Mouse (Mus musculus): Measurements from ENCODE around the gene Fam166a.

Gene Fam166a

DNA sequence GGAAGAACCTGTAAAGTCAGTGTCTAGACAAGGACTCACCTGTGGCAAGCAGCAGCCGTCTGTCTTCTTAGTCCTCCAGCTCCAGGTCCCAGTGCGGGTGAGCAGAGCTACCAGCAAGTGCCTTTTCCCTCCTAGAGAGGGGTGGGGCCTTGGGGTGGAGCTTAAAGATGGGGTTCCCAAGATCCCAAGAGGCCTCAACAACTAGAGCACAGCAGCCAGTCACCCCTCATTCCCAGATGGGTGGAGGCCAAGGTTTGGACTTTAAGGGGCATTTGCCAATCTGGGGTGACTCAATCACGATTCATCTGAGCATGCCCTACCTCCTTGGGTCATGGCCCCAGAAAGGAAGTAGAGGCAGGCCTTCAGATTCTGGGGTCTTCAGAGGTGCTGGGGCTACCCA is 21.2 kb downstream of the Fam166a start:
- in situ Hi-C loops (cut with MboI; ENCODE audit: unreplicated experiment in 2 of 2) = no loop called here

DNA sequence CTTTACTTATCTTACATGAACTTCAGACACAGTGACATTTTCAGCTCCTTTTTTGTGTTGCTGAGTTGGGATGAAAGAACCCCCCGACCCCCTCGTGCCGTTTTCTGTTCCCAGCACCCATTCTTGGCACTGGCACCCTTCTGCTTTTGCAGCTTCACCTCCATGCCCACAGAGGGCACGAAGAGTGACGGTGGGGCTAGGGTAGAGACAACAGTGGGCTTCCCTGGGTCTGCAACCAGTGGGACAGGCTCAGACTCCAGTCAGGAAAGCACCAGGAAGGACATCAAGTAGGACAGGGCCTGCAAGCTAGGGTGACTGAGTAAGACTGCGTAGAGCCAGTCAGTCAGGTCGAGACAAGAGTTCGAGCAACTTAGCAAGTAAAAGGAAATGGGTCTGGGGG is 21.8 kb downstream of the Fam166a start:
- in situ Hi-C loops (cut with MboI; ENCODE audit: unreplicated experiment in 2 of 2) = no loop called here

DNA sequence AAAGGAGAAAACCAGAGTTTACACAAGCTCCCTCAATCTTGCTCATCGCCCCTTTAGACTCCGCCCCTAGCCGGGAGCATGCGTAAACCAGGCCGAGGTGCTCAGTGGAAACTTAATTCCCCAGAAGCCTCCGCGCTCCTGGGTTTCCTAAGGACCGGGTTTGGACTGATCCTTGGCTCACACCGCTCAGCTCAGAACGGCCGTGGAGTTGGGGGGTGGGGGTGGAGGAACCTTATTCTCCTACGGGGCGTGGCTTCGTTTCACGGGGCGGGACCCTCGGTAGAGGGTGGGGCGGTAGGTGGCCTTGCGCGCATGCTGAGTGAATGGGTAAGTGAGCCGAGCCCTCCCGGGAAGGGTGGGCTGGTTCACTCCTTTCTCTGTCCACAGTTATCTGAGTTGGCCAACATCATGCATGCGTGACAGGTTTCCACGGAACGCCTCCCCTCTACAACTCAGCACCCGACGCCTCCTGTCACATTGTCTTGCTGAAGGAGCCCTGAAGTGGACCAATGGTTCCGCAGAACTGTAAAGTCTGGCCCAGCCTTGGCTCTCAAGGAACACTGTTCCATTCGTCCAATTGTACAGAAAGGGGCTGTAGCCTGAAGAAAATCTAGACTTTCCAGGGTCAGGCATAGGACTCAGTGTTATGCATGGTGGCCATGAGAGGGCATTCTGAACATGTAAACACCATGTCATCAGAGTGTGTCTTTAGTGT is 22.3 kb downstream of the Fam166a start:
- in situ Hi-C loops (cut with MboI; ENCODE audit: unreplicated experiment in 2 of 2) = no loop called here

DNA sequence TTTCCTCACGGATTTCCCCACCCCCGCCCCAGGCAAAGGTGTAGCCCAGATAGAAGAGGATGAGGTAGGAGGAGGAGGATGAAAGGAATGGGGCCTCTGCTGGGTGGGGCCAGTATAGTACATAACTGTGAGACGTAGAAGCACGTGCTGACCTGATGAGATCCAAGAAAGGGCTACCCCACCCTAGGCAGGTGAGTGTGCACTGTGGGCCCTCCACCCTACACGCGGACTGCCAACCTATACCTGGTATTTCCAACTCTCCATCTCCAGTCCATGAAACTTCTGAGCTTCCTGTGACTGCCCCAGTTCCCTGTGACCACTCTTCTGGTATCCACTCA is 22.9 kb downstream of the Fam166a start:
- in situ Hi-C loops (cut with MboI; ENCODE audit: unreplicated experiment in 2 of 2) = no loop called here

DNA sequence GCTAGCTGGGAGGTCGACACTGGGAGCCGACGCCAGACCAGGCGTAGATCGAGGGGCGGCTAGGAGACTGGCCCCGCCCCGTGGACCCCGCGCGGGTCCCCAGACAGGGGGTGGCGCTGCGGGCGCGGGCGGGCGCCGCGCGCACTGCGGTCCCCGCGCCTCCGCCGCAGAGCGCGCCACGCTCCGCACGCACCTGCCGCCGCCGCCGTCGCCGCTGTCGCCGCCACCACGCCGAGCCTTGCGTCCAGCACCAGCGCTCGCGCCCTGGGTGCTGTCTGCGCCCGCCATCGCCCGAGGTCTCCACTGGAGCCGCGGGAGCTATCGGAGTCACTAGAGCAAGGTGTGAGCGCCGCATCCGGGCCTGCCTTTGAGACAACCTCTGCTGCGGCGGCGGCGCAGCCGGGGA is 23.6 kb downstream of the Fam166a start, which contains the start of the genes Rnf208 and Cysrt1:
TSS of gene Rnf208 (plus strand) at position 155 of the 406 bp plus-strand sequence.
TSS of gene Cysrt1 (minus strand) at position 352 of the 406 bp plus-strand sequence.
- in situ Hi-C loops (cut with MboI; ENCODE audit: unreplicated experiment in 2 of 2) = no loop called here

DNA sequence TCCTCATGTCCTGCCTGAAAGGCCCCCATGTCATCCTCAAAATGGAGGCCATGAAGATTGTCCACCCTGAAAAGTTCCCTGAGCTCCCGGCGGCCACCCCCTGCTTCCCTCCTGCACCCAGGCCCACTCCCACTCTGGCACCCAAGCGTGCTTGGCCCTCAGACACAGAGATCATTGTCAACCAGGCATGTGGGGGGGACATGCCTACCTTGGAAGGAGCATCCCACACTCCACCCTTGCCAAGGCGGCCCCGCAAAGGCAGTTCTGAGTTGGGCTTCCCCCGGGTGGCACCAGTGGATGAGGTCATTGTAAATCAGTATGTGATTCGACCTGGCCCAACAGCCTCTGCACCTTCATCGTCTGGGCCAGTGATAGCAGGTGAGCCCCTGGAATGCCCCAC is 24.8 kb downstream of the Fam166a start:
- in situ Hi-C loops (cut with MboI; ENCODE audit: unreplicated experiment in 2 of 2) = no loop called here

DNA sequence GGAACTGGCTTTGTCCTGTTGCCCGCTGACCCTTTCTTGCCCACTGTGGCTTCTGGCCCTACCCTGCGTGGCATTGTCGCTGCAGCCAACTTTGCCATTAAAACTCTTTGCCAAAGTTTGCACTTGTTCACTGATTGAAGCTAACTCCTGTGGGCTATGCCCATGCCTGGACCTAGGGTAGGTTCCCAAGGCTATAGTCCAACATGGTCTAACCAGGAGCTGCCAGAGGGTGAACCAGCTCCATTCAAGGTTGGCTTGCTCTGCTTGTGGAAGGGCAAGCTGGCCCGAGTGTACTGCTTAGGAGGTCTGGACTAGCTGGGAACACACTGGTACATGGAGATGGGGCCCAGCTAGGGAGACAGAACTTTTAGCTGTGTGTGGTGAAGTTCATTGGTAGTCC is 25.6 kb downstream of the Fam166a start:
- in situ Hi-C loops (cut with MboI; ENCODE audit: unreplicated experiment in 2 of 2) = no loop called here

DNA sequence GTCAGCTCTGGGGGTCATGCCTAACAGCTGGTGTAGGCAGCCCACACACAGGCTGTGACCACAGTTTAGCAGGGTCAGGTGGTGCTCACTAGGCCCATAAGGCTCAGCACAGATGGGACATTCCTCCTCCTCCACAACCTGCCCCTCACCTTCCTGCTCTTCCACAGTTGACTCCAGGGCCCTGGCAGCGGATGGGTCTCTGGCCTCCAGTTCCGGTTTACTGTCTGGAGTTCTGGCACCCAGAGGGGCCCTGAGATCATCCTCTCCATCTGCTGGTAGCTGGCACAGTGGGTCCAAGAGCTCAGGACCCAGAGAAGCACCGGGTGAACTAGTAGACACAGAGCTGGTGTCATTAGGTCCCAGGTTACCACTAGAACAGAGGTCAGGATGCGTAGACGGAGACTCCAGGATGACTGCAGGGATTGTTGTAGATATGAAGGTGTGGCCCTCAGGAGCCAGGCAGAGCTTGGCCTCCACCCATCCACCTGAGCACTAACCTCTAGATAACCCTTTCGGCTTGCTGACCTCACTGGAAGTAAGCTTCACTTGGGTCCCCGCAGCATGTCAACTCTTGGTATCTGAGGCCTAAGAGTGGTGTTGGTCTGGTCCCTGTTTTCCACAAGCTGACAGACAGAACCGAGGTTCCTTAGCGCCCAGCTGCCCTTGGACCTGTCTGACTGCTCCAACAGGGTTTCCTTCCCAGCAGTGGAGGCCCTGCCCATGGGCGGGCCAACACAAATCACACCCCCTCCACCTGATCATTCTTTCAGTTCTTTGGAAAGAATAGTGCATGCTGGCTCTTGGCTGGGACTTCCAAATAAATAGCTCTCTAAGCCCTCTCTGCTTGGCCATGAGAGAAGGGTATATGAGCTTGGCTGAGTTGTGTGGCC is 27.9 kb downstream of the Fam166a start, which contains the start of gene AL732309.1:
TSS of gene AL732309.1 (minus strand) at position 681 of the 890 bp plus-strand sequence.
- in situ Hi-C loops (cut with MboI; ENCODE audit: unreplicated experiment in 2 of 2) = no loop called here

DNA sequence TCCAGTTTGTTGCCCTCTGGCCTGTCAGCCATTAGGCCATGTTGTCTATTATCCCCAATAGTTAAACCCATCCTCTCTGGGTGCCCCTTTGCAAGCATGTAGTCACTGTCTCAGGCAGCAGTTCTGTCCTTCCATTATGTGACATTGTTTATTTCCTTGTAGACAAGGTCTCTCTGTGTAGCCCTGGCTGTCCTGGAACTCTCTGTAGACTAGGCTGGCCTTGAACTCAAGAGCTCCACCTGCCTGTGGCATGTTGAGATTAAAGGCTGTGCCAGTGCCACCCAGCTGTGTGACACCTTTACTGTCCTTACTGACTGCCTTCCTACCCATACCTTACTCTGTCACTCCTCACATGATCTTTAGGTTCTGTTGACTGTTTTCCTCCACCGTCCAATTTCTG is 33.8 kb downstream of the Fam166a start:
- in situ Hi-C loops (cut with MboI; ENCODE audit: unreplicated experiment in 2 of 2) = loop anchor here (5.0 to 25.0 kb wide), 4 partner anchors 58 to 1660 kb away; partner anchors contain the start of genes Med22 (in 1 of the 2), Noxa1 (in 1 of the 2), Rpl7a (in 1 of the 2) and Surf1 (in 1 of the 2)

DNA sequence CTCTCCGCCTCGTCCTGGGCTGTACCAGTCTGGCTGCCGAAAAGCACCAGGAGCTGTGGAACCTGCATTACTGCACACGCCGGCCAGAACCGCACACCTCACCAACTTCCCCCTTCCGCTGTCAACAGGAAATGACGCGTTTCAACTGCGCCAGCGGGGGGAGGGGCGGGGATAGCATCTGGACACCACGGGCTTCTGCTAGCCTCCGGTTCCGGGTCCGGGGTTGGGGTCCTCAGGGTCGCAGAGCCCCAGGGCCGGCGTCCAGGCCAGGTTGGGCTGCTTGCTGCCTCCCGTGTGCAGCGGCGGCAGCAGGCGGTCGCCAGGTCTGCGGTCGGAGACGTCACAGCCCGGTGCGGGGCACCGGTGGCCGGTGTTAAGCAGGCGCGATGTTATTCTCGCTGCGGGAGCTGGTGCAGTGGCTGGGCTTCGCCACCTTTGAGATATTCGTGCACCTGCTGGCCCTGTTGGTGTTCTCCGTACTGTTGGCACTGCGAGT is 36.8 kb downstream of the Fam166a start, which contains the start of gene Tmem203:
TSS of gene Tmem203 (plus strand) at position 156 of the 496 bp plus-strand sequence.
- in situ Hi-C loops (cut with MboI; ENCODE audit: unreplicated experiment in 2 of 2) = loop anchor here (5.0 to 25.0 kb wide), 4 partner anchors 61 to 1657 kb away; partner anchors contain the start of genes Med22 (in 1 of the 2), Noxa1 (in 1 of the 2), Rpl7a (in 1 of the 2) and Surf1 (in 1 of the 2)

DNA sequence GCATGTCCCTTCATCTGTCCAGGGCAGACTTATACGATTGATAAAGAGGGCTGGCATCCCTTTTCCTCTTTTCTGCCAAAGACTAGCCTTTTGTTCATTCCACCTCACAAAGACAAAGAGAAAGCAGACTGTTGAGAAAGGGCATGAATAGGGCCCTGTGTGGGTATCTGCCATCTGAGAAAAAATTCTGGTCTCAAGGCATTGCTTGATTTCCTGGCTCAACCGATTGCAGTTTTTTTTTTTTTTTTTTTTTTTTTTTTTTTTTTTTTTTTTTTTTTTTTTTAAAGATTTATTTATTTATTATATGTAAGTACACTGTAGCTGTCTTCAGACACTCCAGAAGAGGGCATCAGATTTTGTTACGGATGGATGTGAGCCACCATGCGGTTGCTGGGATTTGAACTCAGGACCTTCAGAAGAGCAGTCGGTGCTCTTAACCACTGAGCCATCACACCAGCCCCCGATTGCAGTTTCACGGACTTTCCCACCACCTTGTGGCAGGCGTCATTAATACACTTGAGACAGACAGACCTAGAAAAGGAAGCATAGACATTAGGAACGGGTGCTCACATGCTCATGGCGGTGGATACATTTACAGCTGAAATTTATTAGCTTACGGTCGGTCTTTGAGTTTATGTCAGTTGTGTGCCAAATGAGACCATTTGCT is 38.0 kb downstream of the Fam166a start:
- in situ Hi-C loops (cut with MboI; ENCODE audit: unreplicated experiment in 2 of 2) = loop anchor here (5.0 to 25.0 kb wide), 4 partner anchors 62 to 1656 kb away; partner anchors contain the start of genes Med22 (in 1 of the 2), Noxa1 (in 1 of the 2), Rpl7a (in 1 of the 2) and Surf1 (in 1 of the 2)

DNA sequence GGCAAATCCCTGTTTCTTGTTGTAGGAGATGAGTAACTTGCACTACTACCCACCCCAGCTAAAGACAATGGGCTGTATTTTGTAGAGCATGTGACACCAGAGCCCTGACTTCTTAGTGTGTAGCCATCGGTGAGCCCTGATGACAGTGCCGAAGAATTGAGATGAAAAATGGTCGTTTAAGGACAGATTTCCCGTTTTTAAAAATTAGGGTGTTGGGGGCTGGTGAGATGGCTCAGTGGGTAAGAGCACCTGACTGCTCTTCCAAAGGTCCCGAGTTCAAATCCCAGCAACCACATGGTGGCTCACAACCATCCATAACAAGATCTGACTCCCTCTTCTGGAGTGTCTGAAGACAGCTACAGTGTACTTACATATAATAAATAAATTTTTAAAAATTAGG is 38.7 kb downstream of the Fam166a start:
- in situ Hi-C loops (cut with MboI; ENCODE audit: unreplicated experiment in 2 of 2) = loop anchor here (5.0 to 25.0 kb wide), 4 partner anchors 62 to 1655 kb away; partner anchors contain the start of genes Med22 (in 1 of the 2), Noxa1 (in 1 of the 2), Rpl7a (in 1 of the 2) and Surf1 (in 1 of the 2)

DNA sequence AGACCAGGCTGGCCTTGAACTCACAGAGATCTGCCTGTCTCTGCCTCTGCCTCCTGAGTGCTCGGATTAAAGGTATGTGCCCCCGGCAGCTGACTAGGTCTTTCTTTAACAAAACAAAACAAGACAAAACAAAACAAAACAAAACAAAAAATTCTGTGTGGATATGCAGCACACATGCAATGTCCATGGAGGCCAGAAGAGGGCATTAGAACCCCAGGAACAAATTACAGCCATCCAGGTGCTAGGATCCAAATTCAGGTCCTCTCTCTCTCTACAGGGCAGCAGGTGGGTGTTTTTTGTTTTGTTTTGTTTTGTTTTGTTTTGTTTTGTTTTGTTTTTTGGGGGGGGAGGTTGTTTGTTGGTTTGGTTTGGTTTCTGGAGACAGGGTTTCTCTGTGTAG is 40.3 kb downstream of the Fam166a start:
- in situ Hi-C loops (cut with MboI; ENCODE audit: unreplicated experiment in 2 of 2) = loop anchor here (5.0 to 25.0 kb wide), 4 partner anchors 64 to 1653 kb away; partner anchors contain the start of genes Med22 (in 1 of the 2), Noxa1 (in 1 of the 2), Rpl7a (in 1 of the 2) and Surf1 (in 1 of the 2)

DNA sequence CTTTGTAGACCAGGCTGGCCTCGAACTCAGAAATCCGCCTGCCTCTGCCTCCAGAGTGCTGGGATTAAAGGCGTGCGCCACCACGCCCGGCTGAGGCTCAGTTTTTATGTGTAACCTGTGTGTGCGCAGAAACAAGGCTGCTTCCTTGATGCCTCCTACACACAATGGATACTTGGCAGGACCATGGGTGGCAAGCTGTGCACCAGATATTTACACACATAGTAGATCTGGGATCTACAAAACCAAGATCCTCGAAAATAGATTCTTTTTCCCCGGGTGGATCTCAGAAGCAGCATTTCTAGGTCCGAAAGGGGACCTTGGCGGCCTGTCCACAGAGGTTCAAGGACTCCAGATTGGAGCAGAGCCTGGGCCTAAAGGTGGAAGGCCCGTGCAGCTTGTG is 43.3 kb downstream of the Fam166a start:
- in situ Hi-C loops (cut with MboI; ENCODE audit: unreplicated experiment in 2 of 2) = loop anchor here in 1 of 2 experiments (25.0 kb wide), 1 partner anchor 1650 kb away; the partner anchor contains the start of genes Med22, Rpl7a, Surf1 and Surf2

DNA sequence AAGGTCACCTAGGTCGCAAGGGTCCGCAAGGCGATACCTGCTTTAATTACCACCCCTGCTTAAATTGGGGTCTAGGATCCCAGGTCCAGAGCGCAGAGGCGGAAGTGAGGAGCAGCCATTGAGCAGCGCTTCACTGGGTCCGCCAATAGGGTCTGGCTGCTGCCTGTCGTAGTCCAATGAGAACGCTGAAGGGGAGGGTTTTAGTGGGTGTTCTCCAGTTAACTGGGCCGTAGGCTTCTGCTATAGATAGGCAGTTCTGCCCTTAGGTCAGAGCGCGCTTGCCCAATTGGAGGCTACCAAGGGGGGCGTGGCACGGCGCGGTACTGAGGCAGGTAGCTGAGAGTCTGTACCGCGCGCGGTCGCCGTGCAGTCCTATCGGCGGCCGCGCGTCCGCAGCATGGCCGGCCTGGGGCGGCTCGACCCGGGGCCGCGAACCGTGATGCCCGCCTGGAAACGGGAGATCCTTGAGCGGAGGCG is 43.8 kb downstream of the Fam166a start, which contains the start of gene Tprn:
TSS of gene Tprn (plus strand) at position 328 of the 477 bp plus-strand sequence.
- in situ Hi-C loops (cut with MboI; ENCODE audit: unreplicated experiment in 2 of 2) = loop anchor here in 1 of 2 experiments (25.0 kb wide), 1 partner anchor 1650 kb away; the partner anchor contains the start of genes Med22, Rpl7a, Surf1 and Surf2

DNA sequence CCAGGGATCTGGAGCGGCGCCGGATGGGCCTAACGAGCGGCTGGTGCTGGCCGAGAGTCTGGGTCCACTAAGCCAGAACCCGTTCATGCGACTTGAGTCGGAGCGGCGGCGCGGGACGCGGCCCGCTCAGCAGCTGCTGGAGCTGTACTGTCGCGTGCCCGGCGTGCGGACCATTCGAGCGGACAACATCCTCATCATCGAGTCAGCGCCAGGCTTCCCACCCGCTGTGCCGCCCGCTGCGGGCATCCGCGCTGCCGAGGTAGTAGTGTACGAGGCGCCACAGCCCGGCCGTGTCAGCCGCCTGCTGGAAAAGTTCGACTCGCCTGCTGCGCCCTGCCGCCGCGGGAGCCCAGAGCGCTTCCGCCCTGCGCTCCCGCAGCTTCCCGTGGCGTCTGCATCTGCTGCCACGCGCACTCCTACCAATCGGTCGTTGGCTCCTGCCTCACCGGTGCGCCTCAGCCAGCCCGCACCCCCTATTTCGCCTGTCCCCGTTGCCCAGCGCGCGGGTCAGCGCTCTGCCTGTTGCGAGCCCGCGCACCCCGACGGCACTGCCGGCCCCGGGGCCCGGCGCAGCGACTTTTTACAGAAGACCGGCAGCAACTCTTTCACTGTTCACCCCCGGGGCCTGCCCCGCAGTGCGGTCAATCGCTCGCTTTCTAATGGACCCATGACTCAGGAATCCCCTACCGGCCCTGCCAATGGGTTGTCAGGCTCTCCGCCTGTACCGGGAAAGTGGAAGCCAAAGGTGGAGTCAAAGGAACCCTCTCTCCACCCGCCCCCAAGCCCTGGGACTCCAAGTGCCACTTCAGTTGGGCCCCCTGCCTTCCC is 44.5 kb downstream of the Fam166a start:
- in situ Hi-C loops (cut with MboI; ENCODE audit: unreplicated experiment in 2 of 2) = loop anchor here in 1 of 2 experiments (25.0 kb wide), 1 partner anchor 1649 kb away; the partner anchor contains the start of genes Med22, Rpl7a, Surf1 and Surf2

DNA sequence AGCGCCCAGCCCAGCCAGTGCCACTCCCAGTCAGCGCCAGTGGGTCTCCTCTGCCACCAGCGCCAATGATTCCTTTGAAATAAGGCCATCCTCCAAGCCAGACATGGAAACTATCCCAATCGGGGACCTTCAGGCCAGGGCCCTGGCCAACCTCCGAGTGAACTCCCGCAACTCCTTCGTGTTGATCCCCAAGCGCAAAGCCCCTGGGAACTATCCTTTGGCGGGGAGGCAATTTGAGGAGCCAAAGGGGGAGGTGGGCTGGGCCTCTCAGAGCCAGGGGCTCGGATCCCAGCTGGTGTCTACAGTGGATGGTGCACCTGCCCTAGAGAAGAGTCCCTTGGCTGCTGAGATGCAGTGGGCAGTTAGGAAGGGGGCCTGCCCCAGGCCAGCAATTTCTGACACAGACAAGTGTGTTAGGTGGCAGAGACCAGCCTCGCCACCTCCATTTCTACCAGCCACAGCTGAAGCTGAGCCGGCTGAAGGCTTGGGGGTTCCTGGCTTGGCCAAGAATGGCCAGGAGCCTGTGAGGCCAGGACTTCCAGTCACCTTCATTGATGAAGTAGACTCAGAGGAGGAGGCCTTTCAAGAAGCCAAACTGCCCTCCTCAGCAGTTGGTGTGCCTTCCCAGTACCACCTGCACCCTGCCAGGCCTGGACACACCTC is 45.2 kb downstream of the Fam166a start:
- in situ Hi-C loops (cut with MboI; ENCODE audit: unreplicated experiment in 2 of 2) = loop anchor here in 1 of 2 experiments (25.0 kb wide), 1 partner anchor 1649 kb away; the partner anchor contains the start of genes Med22, Rpl7a, Surf1 and Surf2

DNA sequence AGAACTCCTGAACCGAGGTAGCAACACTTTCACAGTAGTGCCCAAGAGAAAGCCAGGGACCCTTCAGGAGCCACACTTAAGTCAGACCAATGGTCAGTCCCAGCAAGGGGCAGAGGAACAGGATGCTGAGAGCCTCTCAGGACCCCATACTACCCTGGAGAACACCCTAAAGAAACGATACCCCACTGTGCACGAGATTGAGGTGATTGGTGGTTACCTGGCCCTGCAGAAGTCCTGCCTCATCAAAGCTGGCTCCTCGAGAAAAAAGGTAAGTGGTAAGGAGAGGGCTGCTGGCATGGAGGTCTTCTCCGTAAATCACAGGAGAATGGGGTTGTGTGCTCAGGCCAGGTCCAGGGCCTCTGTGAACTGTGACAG is 45.7 kb downstream of the Fam166a start:
- in situ Hi-C loops (cut with MboI; ENCODE audit: unreplicated experiment in 2 of 2) = loop anchor here in 1 of 2 experiments (25.0 kb wide), 1 partner anchor 1648 kb away; the partner anchor contains the start of genes Med22, Rpl7a, Surf1 and Surf2

Measured in v-Abl transformed pro-B cells (cell line).